Mouse (Mus musculus): Measurements from ENCODE around the gene Zfp934.
"Not testable (repeated sequence)": the region's sequence is repeated elsewhere in the genome, so short reads cannot be mapped to it uniquely, and the experiment has no call there.

DNA sequence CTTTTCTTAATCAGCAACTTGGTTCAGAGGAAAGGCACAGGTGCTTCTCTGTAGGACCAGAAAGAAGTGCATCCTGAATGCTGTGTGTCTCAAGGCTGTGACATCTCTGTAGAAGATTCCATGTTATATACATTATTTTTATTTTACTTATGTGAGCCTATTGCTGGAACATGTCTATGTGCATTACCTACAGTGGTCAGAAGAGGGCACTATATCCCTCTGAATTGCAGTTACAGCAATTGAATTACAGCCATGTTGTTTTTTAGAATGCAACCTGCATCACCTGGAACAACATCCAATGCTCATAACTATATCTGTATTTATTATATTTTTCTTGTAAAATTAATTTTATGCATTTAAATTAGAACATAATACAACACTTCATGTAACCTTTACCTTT, 101.1 kb downstream of the Zfp934 start:
- peak; percentile 65 for TF ChIP-seq CTCF (IDR thresholded peaks at IDR 0.05; ENCODE audit: low read depth)
- not testable (repeated sequence) for TF ChIP-seq EP300 (optimal IDR thresholded peaks at IDR 0.05)
